Mouse (Mus musculus) Muller cell, postnatal 12 days (primary cell): ENCODE results near the gene Myh14.

ENCODE experiments used
- DNase-seq: peaks from one replicate; pipeline ENCODE4 v3.0.0-alpha.2; 2015; ENCODE audit errors: inconsistent ontology term

Myh14 gene

GRCm38 (mm10) chr7:44582709-44583108 is 87.9 kb downstream of the Myh14 start:
- no peak for DNase-seq

- no peak for DNase-seq
Measured at GRCm38 (mm10) chr7:44581637-44582036, 89.0 kb downstream of the Myh14 start.

- DNase-seq: no peak
Measured at GRCm38 (mm10) chr7:44576333-44576844, 94.3 kb downstream of the Myh14 start.

- DNase-seq: no peak
Measured at GRCm38 (mm10) chr7:44572956-44573484, 97.6 kb downstream of the Myh14 start.

GRCm38 (mm10) chr7:44572213-44572701 is 98.4 kb downstream of the Myh14 start, which contains the start of gene Napsa:
Gene Napsa (plus strand): TSS chr7:44572380.
- DNase-seq: no peak

GRCm38 (mm10) chr7:44571811-44572210 is 98.8 kb downstream of the Myh14 start:
- no peak for DNase-seq

- DNase-seq: no peak
Measured at GRCm38 (mm10) chr7:44570989-44571388, 99.7 kb downstream of the Myh14 start.

- DNase-seq: no peak
Measured at GRCm38 (mm10) chr7:44568803-44569202, 101.8 kb downstream of the Myh14 start.

- DNase-seq: no peak
Measured at GRCm38 (mm10) chr7:44565414-44565813, 105.2 kb downstream of the Myh14 start.

GRCm38 (mm10) chr7:44564486-44564885 is 106.2 kb downstream of the Myh14 start:
- no peak for DNase-seq

GRCm38 (mm10) chr7:44563284-44563683 is 107.4 kb downstream of the Myh14 start:
- DNase-seq: no peak

GRCm38 (mm10) chr7:44560435-44561400 is 109.9 kb downstream of the Myh14 start:
- peak; percentile 52 for DNase-seq

GRCm38 (mm10) chr7:44557629-44558028 is 113.0 kb downstream of the Myh14 start:
- no peak for DNase-seq
